Mouse (Mus musculus): Measurements from ENCODE around the gene 2410137M14Rik. TPM values are rescaled to one million over a fixed set of nuclear protein-coding genes. Genes with fewer than 3 reads are reported as not detected.

Gene 2410137M14Rik
- total RNA-seq (2021) = under 1 TPM; 0.40 to 0.58 TPM
- long read RNA-seq, experiment 1 = 0 reads
- long read RNA-seq, experiment 2 = 0 reads

DNA sequence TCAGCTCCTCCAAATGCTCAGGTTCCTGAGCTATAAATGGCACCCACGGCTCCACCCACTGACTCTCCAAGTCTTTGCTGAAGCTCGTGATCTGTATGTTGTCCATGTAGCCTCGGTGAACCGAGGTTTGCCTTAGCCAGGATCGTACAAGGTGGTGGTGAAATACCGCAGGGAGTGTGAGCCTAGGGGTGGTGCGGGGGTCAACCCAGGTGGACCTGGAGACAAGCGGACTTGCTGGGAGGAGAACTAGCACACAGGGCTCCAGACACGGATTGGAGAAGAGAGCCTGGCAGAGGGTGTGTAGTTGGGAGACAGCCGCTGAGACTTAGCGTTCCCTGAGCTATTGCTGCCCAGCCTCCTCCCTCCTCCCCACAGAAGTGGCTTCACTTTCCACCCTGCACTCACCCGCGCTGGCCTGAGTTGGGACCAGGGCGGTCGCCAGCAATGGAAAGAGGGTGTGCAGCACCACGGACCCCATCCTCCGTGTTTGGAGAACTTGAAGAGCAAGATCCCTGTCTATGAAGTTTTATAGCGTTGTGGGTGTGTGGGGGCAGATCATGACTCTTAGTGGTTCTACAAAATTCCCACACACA lies at the start of gene 2410137M14Rik:
Gene 2410137M14Rik (minus strand): TSS at position 17 of the 593 bp plus-strand sequence.
- peak; percentile 31 to 54 for DNase-seq (ENCODE audit: low spot score in 2 of 2)

DNA sequence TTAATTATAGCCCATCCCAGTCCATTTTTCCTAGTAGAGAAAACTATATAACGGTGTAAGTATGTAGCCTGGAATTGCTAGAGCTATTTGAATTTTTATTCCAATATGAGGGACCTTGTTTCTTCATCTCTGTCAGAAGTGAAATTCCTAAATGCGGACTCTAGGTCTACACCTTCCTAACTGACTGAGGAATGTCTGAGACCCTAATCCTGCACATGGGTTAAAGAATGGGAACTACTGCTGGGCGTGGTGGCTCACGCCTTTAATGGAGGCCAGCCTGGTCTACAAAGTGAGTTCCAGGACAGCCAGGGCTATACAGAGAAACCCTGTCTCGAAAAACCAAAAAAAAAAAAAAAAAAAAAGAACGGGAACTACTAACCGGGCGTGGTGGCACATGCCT lies 48.1 kb upstream of the 2410137M14Rik start:
- DNase-seq (ENCODE audit: low spot score in 2 of 2) = no peak

GRCm38 (mm10) chr17:37028683-37029120 lies 47.7 kb upstream of the 2410137M14Rik start:
- DNase-seq (ENCODE audit: low spot score in 2 of 2) = peak; percentile 93 to 94

GRCm38 (mm10) chr17:37028212-37028611 lies 47.2 kb upstream of the 2410137M14Rik start:
- no peak for DNase-seq (ENCODE audit: low spot score in 2 of 2)

DNA sequence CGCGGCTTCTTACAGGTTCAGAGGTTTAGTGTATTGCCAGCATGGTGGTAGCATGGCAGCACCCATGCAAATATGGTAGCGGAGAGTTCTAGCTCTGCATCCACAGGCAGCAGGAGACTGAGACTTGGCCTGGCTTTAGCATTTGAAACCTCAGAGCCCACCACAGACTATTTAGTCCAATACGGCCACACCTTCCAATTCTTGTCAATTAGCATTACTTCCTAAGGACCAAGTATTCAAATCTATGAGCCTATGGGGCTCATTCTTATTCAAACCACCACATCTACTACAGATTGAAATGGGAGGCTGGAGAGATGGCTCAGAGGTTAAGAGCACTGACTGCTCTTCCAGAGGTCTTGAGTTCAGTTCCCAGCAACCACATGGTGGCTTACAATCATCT lies 46.4 kb upstream of the 2410137M14Rik start:
- DNase-seq (ENCODE audit: low spot score in 2 of 2) = no peak

- DNase-seq (ENCODE audit: low spot score in 2 of 2) = no peak
These were observed 45.4 kb upstream of the 2410137M14Rik start for GRCm38 (mm10) chr17:37026425-37026824.

DNA sequence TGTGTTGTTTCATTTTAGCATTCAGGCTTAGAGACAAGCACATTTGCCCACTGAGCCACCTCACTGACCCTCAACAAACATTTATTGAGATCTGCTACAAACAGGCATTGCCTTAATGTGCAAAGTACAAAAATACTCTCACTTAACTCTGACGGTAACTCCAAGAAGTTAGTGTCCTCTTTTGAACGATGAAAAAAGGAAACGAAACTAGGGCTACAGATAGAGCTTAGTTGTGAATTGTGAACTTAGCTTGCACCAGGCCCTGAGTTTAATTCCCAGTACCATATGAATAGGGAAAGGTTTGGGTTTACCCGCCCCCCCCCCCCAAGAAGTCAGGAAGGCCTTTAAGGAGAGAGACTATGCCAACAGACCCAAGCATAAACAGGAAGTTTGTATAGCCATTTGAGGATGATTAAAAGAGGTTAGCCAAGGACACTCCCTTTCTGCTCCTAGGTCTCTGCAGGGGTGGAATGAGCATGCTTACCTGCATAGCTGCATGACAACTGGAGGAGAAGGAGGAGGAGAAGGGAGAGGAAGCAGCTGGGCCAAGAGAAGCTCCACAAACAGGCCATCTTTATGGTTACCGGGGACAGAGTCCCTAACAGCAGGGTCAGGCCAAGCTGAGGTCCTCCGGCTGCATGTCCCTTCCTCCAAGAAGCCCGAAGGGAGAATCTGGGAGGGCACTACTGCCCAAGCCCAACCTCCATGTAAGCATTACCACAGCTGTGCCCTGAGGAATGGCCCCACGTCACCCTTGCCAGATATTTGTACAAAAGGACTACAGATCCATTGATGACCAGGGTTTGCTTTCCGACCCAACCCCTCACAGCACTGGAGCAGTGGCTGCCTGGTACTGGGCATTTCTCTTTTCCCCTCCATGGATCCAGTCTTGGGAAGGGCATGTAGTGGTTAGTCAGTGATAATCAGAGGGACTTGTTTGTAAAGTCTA lies 41.9 kb upstream of the 2410137M14Rik start, which contains the start of gene Mog:
Gene Mog (minus strand): TSS at position 771 of the 949 bp plus-strand sequence.
- DNase-seq (ENCODE audit: low spot score in 2 of 2) = peak in 1 of 2 experiments; percentile 22

DNA sequence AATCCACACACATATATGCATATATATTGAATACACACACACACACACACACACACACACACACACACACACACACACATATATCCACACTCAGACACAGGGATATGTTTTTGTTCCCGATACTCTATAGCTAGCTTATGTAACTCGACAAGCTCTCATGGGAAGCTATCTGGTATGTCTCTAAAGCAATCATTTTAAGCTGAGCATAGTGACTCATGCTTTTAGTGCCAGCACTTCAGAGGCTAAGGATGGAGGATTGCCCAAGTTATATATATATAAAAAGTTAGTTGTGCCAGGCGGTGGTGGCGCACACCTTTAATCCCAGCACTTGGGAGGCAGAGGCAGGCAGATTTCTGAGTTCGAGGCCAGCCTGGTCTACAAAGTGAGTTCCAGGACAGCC lies 38.2 kb upstream of the 2410137M14Rik start:
- peak in 1 of 2 experiments; percentile 20 for DNase-seq (ENCODE audit: low spot score in 2 of 2)

DNA sequence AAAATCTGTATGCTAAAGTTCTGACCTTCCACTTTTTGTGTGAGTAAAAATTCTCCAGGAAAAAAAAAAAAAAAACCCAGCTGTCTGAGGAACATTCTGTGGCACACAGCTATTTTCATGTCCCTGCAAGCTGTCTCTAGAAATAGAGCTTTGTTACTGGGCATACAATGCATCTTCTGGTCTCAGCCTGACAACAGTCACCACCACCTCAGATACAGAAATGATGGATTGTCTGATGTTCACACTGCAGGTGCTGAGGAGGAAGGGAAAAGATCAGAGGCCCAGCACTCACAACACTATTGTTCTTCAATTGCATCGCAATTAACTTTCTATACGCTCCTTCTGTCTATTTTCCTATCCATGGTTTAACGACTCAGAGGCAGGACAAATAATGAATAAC lies 37.3 kb upstream of the 2410137M14Rik start:
- DNase-seq (ENCODE audit: low spot score in 2 of 2) = peak in 1 of 2 experiments; percentile 15

- DNase-seq (ENCODE audit: low spot score in 2 of 2) = no peak
These were observed 35.3 kb upstream of the 2410137M14Rik start for GRCm38 (mm10) chr17:37016333-37016732.

DNA sequence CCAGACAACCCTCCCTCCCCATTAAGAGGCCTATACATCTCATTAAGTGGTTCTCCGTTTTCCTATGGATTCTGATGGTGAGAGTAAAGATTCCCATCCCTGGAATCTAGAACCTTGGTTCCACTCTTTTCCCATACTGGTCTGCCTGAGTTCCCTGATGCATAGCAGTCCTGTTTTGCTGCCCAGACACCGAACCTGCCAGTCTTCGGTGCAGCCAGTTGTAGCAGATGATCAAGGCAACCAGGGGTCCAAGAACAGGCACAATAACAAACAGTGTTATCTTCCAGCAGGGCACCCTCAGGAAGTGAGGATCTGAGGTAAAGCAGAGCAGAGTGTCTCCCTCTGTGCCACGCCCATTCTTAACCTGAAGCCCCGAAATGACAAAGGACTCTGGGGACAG lies 31.1 kb upstream of the 2410137M14Rik start:
- DNase-seq (ENCODE audit: low spot score in 2 of 2) = no peak

- DNase-seq (ENCODE audit: low spot score in 2 of 2) = no peak
These were observed 30.7 kb upstream of the 2410137M14Rik start for GRCm38 (mm10) chr17:37011719-37012118.

DNA sequence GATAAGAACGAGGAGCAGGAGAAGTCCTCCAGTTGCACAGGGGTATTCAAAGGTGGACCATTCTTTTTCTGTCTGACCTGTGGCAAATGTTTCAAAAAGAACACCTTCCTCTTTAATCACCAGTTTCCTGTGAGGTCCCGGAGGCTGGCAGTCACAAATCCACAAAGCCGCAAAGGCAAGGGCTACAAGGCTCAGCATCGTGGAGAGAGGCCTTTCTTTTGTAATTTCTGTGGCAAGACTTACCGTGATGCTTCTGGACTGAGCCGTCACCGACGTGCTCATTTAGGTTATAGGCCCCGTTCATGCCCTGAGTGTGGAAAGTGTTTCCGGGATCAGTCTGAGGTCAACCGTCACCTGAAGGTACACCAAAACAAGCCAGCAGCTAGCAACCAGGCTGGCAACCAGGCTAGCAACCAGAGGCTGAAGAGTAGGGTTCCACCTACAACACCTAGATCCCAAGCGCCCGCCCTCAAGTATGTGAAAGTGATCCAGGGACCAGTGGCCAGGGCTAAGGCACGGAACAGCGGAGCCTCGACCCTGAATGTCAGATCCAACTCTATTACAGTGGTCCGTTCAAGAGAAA lies 28.5 kb upstream of the 2410137M14Rik start:
- no peak for DNase-seq (ENCODE audit: low spot score in 2 of 2)

DNA sequence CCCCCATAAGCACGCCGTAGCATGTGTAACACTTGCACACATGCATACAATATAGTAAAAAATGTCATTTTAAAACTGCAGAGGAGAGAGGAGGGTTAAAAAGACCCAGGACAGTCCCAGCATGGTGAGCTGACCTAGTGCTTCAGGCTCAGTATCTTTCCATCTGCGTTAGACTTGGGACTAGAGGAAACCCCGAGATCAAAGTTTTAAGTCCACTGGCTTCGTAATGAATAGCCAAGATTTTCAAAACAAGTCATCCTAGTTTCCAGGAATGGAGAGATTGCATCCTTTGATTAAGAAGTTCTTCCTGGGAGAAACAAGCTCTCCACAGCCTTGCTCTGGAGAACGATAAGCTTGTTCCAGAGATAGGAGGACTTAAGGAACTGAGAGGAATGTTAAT lies 27.1 kb upstream of the 2410137M14Rik start:
- no peak for DNase-seq (ENCODE audit: low spot score in 2 of 2)

GRCm38 (mm10) chr17:37003366-37003765 lies 22.3 kb upstream of the 2410137M14Rik start:
- no peak for DNase-seq (ENCODE audit: low spot score in 2 of 2)

DNA sequence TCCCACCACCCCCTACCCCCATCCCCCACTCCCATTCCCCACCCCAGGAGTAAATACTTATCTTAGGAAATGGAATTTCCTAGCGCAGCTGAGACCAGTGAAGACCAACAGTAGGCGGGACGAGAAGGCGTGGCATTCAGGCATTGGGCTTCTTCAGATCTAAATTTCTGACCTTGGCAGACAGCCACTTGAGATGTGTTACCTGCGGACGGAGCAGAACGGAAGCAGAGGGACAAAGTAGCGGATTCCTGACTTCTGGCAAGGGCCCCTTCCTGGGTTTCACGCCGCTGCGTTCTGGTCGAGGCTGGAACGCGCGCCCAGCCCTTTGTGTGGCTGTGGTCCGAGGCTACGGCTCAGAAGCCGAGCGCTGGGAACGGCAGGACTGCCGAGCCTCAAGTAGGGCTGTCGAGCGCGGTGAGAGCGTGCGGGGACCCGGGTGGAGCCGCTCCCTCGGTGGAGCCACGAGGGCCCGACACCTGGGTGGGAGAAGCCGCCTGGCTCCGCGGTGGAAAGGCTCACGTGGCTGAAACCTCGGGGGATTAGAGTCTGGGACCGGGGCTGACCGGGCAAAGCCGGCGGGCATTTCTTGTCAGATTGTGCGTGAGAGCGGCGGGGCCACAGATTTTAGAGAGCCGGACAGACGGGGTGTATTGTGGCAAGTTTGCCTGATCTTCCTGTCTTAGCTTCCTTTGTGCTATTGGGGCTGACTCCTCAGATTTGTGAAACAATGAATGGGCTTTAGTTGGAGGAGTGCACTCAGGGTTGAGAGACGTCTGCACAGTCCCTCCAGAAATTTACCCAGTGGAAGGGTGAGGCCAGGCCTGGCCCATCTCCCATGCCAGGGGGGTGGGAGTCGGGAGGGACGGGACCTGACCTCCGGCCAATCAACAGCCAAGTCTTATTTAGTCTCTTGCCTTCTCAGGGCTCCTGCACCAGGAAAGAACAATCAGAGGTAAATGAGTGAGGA lies 21.6 kb upstream of the 2410137M14Rik start:
- DNase-seq (ENCODE audit: low spot score in 2 of 2) = peak; percentile 24 to 31

DNA sequence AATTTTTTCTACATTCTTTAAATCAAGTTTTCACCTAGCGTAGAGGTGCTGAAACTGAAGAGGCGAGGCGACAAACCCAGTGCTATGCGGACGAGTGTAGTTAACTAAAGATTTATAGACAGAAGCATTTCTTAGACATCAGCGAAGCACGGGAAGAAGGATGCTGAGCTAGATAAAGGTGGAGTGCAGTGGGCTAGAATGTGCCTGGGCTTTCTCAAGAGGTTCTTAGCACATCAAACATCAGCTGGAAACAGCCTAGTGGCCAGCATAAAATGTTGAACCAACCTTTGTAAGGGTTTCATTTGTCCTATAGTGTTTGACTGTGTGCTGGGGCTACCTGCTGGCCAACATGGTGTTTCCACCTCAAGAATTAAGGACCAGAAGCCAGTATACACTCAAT lies 19.8 kb upstream of the 2410137M14Rik start, which contains the start of gene Zfp57:
Gene Zfp57 (plus strand): TSS at position 301 of the 400 bp plus-strand sequence.
- DNase-seq (ENCODE audit: low spot score in 2 of 2) = no peak

DNA sequence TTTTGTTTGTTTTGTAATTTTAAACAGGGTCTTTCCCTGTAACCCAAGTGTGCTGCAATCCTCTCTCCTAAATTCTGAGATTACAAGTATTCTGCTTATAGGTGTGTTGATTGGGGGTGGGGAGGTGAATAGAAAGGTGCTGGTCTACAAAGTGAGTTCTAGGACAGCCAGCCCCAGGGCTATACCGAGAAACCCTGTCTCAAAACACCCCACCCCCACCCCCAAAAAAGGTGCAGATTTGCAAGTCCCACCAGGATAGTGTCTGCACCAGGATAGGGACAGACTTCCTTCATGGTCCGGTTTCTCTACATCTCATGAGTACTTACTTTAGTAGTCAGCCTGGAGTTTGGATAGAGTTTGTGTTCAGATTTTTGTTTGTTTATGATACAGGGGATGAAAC lies 17.4 kb upstream of the 2410137M14Rik start:
- no peak for DNase-seq (ENCODE audit: low spot score in 2 of 2)

- DNase-seq (ENCODE audit: low spot score in 2 of 2) = peak; percentile 73 to 88
These were observed 16.1 kb upstream of the 2410137M14Rik start for GRCm38 (mm10) chr17:36997033-36997735.

DNA sequence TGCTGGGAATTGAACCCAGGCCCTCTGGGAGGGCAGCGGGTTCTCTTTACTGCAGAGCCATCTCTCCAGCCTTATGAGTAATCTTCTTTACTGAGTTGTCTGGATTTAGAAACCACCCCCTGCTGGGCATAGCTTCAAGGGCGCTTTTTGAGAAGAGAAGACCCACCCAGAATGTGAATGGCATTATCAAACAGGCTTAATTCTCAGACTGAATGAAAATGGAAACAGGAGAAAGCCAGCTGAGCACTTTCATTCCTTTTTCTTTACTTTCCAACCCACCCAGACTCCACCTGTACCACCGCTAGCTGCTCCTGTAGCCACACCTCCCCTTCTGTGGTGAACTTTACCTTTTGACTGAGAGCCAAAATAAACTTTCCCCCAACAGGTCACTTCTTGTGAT lies 14.4 kb upstream of the 2410137M14Rik start:
- DNase-seq (ENCODE audit: low spot score in 2 of 2) = no peak

All from left cerebral cortex, adult 18-20 months (tissue).